Mouse (Mus musculus): ENCODE results near the gene Ube2k. TPM values are rescaled to one million over a fixed set of nuclear protein-coding genes. Genes with fewer than 3 reads are reported as not detected.
"Not testable (repeated sequence)": the region's sequence is repeated elsewhere in the genome, so short reads cannot be mapped to it uniquely, and the experiment has no call there.

The Ube2k gene
- polyA plus RNA-seq, 1 experiment from 2014 or later, result 158 TPM

DNA sequence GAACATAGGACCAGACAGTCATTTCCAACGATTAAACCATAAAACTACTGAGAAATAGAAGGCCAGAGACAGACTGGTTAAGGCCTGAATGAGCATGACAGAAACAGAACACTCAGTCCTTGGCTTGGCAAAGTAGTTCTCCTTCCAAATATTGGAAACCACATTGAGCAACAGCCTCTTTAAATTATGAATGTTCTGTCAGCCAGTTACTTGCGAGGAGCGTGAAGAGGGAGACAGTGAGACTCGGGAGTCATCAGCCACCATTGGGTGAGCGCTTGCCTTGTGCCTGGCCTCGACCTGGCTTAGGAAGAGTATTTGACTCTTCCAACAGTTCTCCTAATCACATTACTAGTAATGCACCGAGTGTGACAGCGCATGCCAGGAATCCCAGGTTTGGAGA is 28.6 kb upstream of the Ube2k start:
- ATAC-seq (ENCODE audit: low FRiP score, low TSS enrichment), result no peak
- Histone ChIP-seq H3K27me3 (ENCODE audit: insufficient read depth, low read length) (no peaks in the 10 kb centered on the region), H3K4me3 (ENCODE audit: low read length) (no peak overlapping the region), H3K27ac (ENCODE audit: low read length) (no peak overlapping the region), H3K4me2 (replicated peaks; ENCODE audit: low read depth, low read length) (no peak overlapping the region), H3K36me3 (ENCODE audit: insufficient read depth, low read length) (no peaks in the 10 kb centered on the region), H3K9me3 (ENCODE audit: low read length) (no peaks in the 10 kb centered on the region), H3K9ac (replicated peaks; ENCODE audit: low read length) (no peak overlapping the region), H3K4me1 (ENCODE audit: insufficient read depth, low read length) (no peaks in the 10 kb centered on the region)
- 85% methylated on average over 8 of the region's 8 CpGs for WGBS

GRCm38 (mm10) chr5:65513506-65513905 is 23.5 kb upstream of the Ube2k start:
- Histone ChIP-seq H3K9me3 (ENCODE audit: low read length) (no peaks in the 10 kb centered on the region), H3K4me1 (ENCODE audit: insufficient read depth, low read length) (no peaks in the 10 kb centered on the region), H3K27ac (ENCODE audit: low read length) (no peak overlapping the region), H3K9ac (replicated peaks; ENCODE audit: low read length) (no peak overlapping the region), H3K36me3 (ENCODE audit: insufficient read depth, low read length) (no peaks in the 10 kb centered on the region), H3K27me3 (ENCODE audit: insufficient read depth, low read length) (no peaks in the 10 kb centered on the region), H3K4me2 (replicated peaks; ENCODE audit: low read depth, low read length) (no peak overlapping the region), H3K4me3 (ENCODE audit: low read length) (no peak overlapping the region)
- WGBS, result 61% methylated on average over 3 of the region's 3 CpGs
- no peak for ATAC-seq (ENCODE audit: low FRiP score, low TSS enrichment)

- no peak for ATAC-seq (ENCODE audit: low FRiP score, low TSS enrichment)
- no peaks in the 10 kb centered on the region for H3K27me3 ChIP-seq (ENCODE audit: insufficient read depth, low read length)
- no peaks in the 10 kb centered on the region for H3K4me1 ChIP-seq (ENCODE audit: insufficient read depth, low read length)
- H3K27ac ChIP-seq (ENCODE audit: low read length), result no peak overlapping the region
- WGBS, result 46% methylated on average over 5 of the region's 5 CpGs
- no peak overlapping the region for H3K4me3 ChIP-seq (ENCODE audit: low read length)
- no peaks in the 10 kb centered on the region for H3K9me3 ChIP-seq (ENCODE audit: low read length)
- no peak overlapping the region for H3K9ac ChIP-seq (replicated peaks; ENCODE audit: low read length)
- H3K36me3 ChIP-seq (ENCODE audit: insufficient read depth, low read length), result no peaks in the 10 kb centered on the region
- H3K4me2 ChIP-seq (replicated peaks; ENCODE audit: low read depth, low read length), result no peak overlapping the region
These were observed 22.3 kb upstream of the Ube2k start for GRCm38 (mm10) chr5:65514635-65515278.

DNA sequence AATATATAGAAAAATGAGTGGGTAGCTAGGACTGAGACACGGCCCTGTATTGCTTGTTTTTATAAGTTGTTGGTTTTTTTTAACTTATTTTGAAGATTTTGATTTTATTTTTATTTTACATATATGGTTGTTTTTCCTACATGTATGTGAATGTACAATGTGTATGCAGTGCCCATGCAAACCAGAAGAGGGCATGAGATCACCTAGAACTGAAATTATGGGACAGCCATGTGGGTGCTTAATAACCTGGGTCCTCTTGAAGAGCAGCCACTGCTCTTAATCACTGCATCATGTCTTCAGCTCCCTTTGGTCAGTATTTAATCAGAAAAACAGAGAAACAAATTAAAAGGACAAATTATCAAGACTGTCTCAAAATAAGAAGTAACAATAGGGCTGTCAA is 15.2 kb upstream of the Ube2k start:
- WGBS, result 84% methylated on average over 1 of the region's 1 CpGs
- Histone ChIP-seq H3K4me2 (replicated peaks; ENCODE audit: low read depth, low read length) (no peak overlapping the region), H3K9me3 (ENCODE audit: low read length) (peaks cover 3% of the 10 kb centered on the region; the same call in 1 of the 2 replicates), H3K36me3 (ENCODE audit: insufficient read depth, low read length) (no peaks in the 10 kb centered on the region), H3K9ac (replicated peaks; ENCODE audit: low read length) (no peak overlapping the region), H3K27ac (ENCODE audit: low read length) (no peak overlapping the region), H3K27me3 (ENCODE audit: insufficient read depth, low read length) (no peaks in the 10 kb centered on the region), H3K4me3 (ENCODE audit: low read length) (no peak overlapping the region), H3K4me1 (ENCODE audit: insufficient read depth, low read length) (no peaks in the 10 kb centered on the region)
- no peak for ATAC-seq (ENCODE audit: low FRiP score, low TSS enrichment)

- no peaks in the 10 kb centered on the region for H3K4me1 ChIP-seq (ENCODE audit: insufficient read depth, low read length)
- peaks cover 3% of the 10 kb centered on the region; the same call in 1 of the 2 replicates for H3K9me3 ChIP-seq (ENCODE audit: low read length)
- H3K4me2 ChIP-seq (replicated peaks; ENCODE audit: low read depth, low read length), result no peak overlapping the region
- WGBS, result 74% methylated on average over 4 of the region's 4 CpGs
- no peak overlapping the region for H3K4me3 ChIP-seq (ENCODE audit: low read length)
- ATAC-seq (ENCODE audit: low FRiP score, low TSS enrichment), result no peak
- H3K27me3 ChIP-seq (ENCODE audit: insufficient read depth, low read length), result no peaks in the 10 kb centered on the region
- H3K36me3 ChIP-seq (ENCODE audit: insufficient read depth, low read length), result no peaks in the 10 kb centered on the region
- no peak overlapping the region for H3K27ac ChIP-seq (ENCODE audit: low read length)
- no peak overlapping the region for H3K9ac ChIP-seq (replicated peaks; ENCODE audit: low read length)
These were observed 12.2 kb upstream of the Ube2k start for GRCm38 (mm10) chr5:65524831-65525230.

DNA sequence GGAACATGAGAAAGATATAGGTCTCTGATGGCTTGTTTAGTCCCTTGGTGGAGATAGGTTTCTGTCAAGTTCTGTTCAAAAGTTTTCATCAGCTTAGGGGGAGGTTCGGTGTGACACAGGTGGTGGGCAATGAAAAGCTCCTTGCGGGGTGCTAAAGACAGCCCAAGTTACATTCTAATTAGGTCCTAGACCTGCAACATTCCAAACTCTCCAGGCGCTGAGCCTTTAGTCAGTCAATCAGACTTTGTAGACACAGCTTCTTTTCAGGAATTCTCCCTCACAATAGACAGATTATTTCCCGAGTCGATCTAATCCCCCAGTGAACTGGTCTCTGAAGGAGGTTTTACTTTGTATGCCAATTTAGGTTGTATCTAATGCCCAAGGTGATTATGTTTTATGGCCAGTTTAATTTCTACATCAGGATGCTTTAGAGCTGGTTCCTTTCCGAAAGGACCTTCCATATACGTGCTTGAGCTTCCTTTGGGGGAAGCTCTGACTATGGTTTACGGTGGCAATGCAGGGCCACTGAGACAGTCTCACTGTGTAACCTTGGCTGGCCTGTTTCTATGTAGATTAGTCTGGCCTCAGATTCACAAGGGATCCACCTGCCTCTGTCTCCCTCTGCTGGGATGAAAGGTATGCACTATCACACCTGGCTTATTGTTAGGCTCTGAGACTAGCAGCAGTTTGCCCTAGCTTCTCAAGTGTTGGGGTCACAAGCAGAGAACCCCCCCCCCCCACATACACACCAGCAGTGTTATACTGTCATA is 11.2 kb upstream of the Ube2k start:
- H3K36me3 ChIP-seq (ENCODE audit: insufficient read depth, low read length), result no peaks in the 10 kb centered on the region
- no peak overlapping the region for H3K4me2 ChIP-seq (replicated peaks; ENCODE audit: low read depth, low read length)
- no peak overlapping the region for H3K27ac ChIP-seq (ENCODE audit: low read length)
- H3K9me3 ChIP-seq (ENCODE audit: low read length), result peaks cover 3% of the 10 kb centered on the region; the same call in 1 of the 2 replicates
- 15% methylated on average over 8 of the region's 8 CpGs for WGBS
- no peak for ATAC-seq (ENCODE audit: low FRiP score, low TSS enrichment)
- no peak overlapping the region for H3K4me3 ChIP-seq (ENCODE audit: low read length)
- H3K4me1 ChIP-seq (ENCODE audit: insufficient read depth, low read length), result no peaks in the 10 kb centered on the region
- H3K9ac ChIP-seq (replicated peaks; ENCODE audit: low read length), result no peak overlapping the region
- no peaks in the 10 kb centered on the region for H3K27me3 ChIP-seq (ENCODE audit: insufficient read depth, low read length)

GRCm38 (mm10) chr5:65531283-65531682 is 5.8 kb upstream of the Ube2k start:
- 0 out of 2 replicates have a peak, but pooled peaks cover 9% of the 10 kb centered on the region for H3K4me1 ChIP-seq (ENCODE audit: insufficient read depth, low read length)
- H3K4me3 ChIP-seq (ENCODE audit: low read length), result no peak overlapping the region
- no peak overlapping the region for H3K27ac ChIP-seq (ENCODE audit: low read length)
- no peak overlapping the region for H3K9ac ChIP-seq (replicated peaks; ENCODE audit: low read length)
- H3K36me3 ChIP-seq (ENCODE audit: insufficient read depth, low read length), result no peaks in the 10 kb centered on the region
- H3K9me3 ChIP-seq (ENCODE audit: low read length), result no peaks in the 10 kb centered on the region
- no peak for ATAC-seq (ENCODE audit: low FRiP score, low TSS enrichment)
- H3K4me2 ChIP-seq (replicated peaks; ENCODE audit: low read depth, low read length), result no peak overlapping the region
- WGBS, result 71% methylated on average over 3 of the region's 3 CpGs
- no peaks in the 10 kb centered on the region for H3K27me3 ChIP-seq (ENCODE audit: insufficient read depth, low read length)

GRCm38 (mm10) chr5:65534496-65534895 is 2.5 kb upstream of the Ube2k start:
- no peak overlapping the region for H3K9ac ChIP-seq (replicated peaks; ENCODE audit: low read length)
- no peak overlapping the region for H3K4me3 ChIP-seq (ENCODE audit: low read length)
- no peak for ATAC-seq (ENCODE audit: low FRiP score, low TSS enrichment)
- H3K36me3 ChIP-seq (ENCODE audit: insufficient read depth, low read length), result no peaks in the 10 kb centered on the region
- no peaks in the 10 kb centered on the region for H3K9me3 ChIP-seq (ENCODE audit: low read length)
- peaks cover 19% of the 10 kb centered on the region for H3K4me1 ChIP-seq (ENCODE audit: insufficient read depth, low read length)
- no peak overlapping the region for H3K27ac ChIP-seq (ENCODE audit: low read length)
- WGBS, result 72% methylated on average over 4 of the region's 4 CpGs
- H3K27me3 ChIP-seq (ENCODE audit: insufficient read depth, low read length), result no peaks in the 10 kb centered on the region
- no peak overlapping the region for H3K4me2 ChIP-seq (replicated peaks; ENCODE audit: low read depth, low read length)

- Histone ChIP-seq H3K9me3 (ENCODE audit: low read length) (no peaks in the 10 kb centered on the region), H3K9ac (replicated peaks; ENCODE audit: low read length) (no peak overlapping the region), H3K4me1 (ENCODE audit: insufficient read depth, low read length) (peaks cover 21% of the 10 kb centered on the region), H3K4me3 (ENCODE audit: low read length) (no peak overlapping the region), H3K36me3 (ENCODE audit: insufficient read depth, low read length) (no peaks in the 10 kb centered on the region), H3K27ac (ENCODE audit: low read length) (no peak overlapping the region), H3K27me3 (ENCODE audit: insufficient read depth, low read length) (no peaks in the 10 kb centered on the region), H3K4me2 (replicated peaks; ENCODE audit: low read depth, low read length) (no peak overlapping the region)
- WGBS, result 64% methylated on average over 5 of the region's 5 CpGs
- no peak for ATAC-seq (ENCODE audit: low FRiP score, low TSS enrichment)
These were observed 1.5 kb upstream of the Ube2k start for GRCm38 (mm10) chr5:65535457-65536067.

- WGBS, result 83% methylated on average over 10 of the region's 10 CpGs
- Histone ChIP-seq H3K27ac (ENCODE audit: low read length) (peak overlapping the region; percentile 99), H3K4me2 (replicated peaks; ENCODE audit: low read depth, low read length) (peak overlapping the region; percentile 67), H3K9ac (replicated peaks; ENCODE audit: low read length) (peak overlapping the region; percentile 95), H3K4me1 (ENCODE audit: insufficient read depth, low read length) (peaks cover 21% of the 10 kb centered on the region), H3K4me3 (ENCODE audit: low read length) (peak overlapping the region; percentile 95)
- H3K27me3 ChIP-seq (ENCODE audit: insufficient read depth, low read length); ATAC-seq (ENCODE audit: low FRiP score, low TSS enrichment); H3K9me3 ChIP-seq (ENCODE audit: low read length); H3K36me3 ChIP-seq (ENCODE audit: insufficient read depth, low read length): not testable (repeated sequence)
These were observed 966 bp upstream of the Ube2k start for GRCm38 (mm10) chr5:65536068-65536465.

Data from kidney, embryonic 16.5 days (tissue).